Mouse (Mus musculus): ENCODE measurements around the gene Ifitm2.

DNA sequence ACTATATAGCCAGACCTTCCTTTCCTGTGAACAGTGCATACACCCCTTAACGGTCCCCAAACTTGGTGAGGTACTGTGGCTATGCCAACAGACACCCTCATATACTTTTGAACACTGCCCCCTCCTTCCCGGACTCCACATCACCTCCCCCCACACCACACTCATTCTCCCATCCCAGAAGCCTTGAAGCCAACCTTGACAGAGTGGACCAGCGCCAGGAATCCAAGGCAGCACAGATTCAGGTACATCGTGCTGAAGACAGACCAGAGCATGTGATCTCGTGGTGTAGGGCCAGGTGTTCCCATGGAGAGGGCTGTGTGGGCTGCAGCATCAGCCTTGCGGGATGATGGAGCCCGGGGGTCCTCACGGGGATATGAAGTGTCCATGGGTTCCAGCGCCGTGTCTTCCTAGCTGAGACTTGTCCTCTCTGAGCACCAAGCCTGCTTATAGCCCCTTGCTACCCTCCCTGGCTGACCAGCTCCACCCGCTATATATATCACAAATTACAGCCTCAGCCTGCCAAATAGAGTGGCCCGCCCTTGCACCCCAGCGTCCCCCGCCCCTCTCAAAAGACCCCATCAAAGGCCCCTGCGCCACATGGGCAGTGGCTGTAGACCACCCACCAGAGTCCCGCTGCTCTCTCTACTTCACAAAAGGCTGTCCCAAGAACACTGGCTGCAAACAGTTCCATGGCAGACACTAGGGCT lies 5.8 kb downstream of the Ifitm2 start, which contains the start of gene Ifitm5:
- no peak for TF ChIP-seq CTCF (IDR thresholded peaks at IDR 0.05; ENCODE audit: low read depth)
- no peak for TF ChIP-seq EP300 (IDR thresholded peaks at IDR 0.05; ENCODE audit: low read depth)

Measured in liver, postnatal 0 days (tissue).